Mouse (Mus musculus) liver, postnatal 0 days (tissue): ENCODE measurements at regions not wholly inside any gene's neighbourhood (a gene's known extent, or its start where the extent isn't known, plus 50 kb on each side); places are given as distances from the start of the nearest gene placed in this dataset.

Experiments used
- CTCF ChIP-seq: sonication (generic); IDR thresholded peaks from 2 replicates; pipeline ENCODE4 v1.5.1; 2016; ENCODE audit warnings: antibody characterized with exemption, low read depth
- EP300 ChIP-seq: IDR thresholded peaks from 2 replicates; pipeline ENCODE4 v1.6.1; 2016; ENCODE audit warnings: antibody characterized with exemption, low read depth, mild to moderate bottlenecking

- peak; percentile 72 for TF ChIP-seq CTCF
- no peak for TF ChIP-seq EP300
These were observed 124.1 kb upstream of the Zfp648 start for GRCm38 (mm10) chr1:154076684-154077475.
